Mouse (Mus musculus) adrenal gland, postnatal 10 days (tissue): ENCODE measurements around the gene Mthfd1. TPM values are rescaled to one million over a fixed set of nuclear protein-coding genes. Genes with fewer than 3 reads are reported as not detected.
A peak's percentile ranks its signal among the peaks of the same experiment; 100 is the strongest.

Experiments
- DNase-seq: peaks from one replicate; pipeline ENCODE4 v3.0.0; 2021; ENCODE audit warnings: mixed read lengths
- total RNA-seq, 2 experiments: library from RNA; stranded (reverse); gene quantifications; 2 replicates each; pipeline ENCODE4 v1.2.3; 2021

Mthfd1 gene
- total RNA-seq, 2 experiments from 2014 or later: 51.5 to 52.5 TPM

GRCm38 (mm10) chr12:76263876-76264275 lies 8.8 kb downstream of the Mthfd1 start:
- no peak for DNase-seq

DNA sequence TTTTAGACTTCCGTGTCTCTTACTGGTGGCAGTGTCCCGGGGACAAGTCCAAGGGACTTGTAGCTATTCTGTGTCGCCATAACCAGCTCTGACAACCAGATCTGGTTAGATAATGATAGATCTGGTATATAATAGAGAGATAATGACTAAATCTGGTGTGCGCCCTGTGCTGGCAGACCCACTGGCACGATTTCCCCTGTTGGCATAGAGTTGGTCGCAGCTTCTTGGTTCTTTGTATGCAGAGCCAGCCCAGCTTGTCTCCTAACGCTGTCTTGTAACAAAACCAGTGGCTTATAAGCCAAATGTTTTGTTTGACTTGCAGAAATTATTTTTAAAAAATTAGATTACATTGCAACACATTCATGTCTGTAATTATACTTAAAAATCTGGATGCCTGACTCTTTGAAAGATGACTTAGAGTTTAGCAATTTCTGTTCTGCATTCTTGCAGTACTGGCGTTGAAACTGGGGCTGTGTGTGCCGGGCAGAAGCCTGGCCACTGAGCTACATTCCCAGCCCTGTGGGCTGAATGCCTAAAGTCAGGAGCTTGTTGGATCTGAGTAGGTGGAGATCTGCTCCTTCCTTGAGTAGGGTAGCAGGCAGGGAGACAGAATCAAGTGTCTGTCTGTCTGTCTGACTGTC lies 9.3 kb downstream of the Mthfd1 start:
- no peak for DNase-seq

- DNase-seq: no peak
Observed at GRCm38 (mm10) chr12:76265001-76265400, 9.9 kb downstream of the Mthfd1 start.

DNA sequence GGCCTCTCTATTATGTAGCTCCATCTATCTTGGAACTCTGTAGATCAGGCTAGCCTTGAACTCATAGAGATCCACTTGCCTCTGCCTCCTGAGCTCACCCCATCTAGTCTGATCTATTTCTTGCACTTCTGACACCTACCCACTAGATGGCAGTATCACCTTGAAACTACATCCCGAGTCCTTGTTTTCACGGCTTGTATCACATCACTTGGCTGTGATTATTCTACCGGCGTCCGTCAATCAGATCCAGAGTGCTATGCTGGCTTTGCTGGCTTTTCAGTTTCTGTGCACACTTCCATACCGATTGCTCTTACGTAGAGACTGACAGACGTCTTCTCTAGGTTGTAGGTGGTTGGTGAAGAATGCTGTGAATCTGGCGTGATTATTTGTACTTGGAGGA lies 11.8 kb downstream of the Mthfd1 start:
- peak; percentile 39 for DNase-seq

DNA sequence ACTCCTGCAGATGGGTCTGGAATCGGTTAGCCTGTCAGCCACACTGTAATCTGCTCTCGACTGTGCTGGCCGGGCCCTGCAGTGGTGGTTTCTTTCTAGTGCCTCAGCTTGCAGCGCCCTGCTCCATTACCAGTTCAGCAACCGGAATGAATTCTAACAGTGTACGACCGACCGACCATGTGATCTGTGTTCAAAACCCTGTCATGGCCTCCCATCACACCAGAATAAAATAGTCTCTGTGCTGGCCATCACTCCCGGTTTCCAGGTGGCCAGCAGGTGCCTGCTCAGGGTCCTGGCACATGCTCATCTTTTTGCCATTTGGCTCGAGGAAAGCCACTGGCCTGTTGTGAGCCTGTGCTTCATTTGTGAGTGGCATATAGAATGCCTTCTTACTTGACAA lies 13.6 kb downstream of the Mthfd1 start:
- DNase-seq: no peak

- no peak for DNase-seq
Observed at GRCm38 (mm10) chr12:76269196-76269595, 14.1 kb downstream of the Mthfd1 start.

- DNase-seq: no peak
Observed at GRCm38 (mm10) chr12:76271516-76271915, 16.4 kb downstream of the Mthfd1 start.

DNA sequence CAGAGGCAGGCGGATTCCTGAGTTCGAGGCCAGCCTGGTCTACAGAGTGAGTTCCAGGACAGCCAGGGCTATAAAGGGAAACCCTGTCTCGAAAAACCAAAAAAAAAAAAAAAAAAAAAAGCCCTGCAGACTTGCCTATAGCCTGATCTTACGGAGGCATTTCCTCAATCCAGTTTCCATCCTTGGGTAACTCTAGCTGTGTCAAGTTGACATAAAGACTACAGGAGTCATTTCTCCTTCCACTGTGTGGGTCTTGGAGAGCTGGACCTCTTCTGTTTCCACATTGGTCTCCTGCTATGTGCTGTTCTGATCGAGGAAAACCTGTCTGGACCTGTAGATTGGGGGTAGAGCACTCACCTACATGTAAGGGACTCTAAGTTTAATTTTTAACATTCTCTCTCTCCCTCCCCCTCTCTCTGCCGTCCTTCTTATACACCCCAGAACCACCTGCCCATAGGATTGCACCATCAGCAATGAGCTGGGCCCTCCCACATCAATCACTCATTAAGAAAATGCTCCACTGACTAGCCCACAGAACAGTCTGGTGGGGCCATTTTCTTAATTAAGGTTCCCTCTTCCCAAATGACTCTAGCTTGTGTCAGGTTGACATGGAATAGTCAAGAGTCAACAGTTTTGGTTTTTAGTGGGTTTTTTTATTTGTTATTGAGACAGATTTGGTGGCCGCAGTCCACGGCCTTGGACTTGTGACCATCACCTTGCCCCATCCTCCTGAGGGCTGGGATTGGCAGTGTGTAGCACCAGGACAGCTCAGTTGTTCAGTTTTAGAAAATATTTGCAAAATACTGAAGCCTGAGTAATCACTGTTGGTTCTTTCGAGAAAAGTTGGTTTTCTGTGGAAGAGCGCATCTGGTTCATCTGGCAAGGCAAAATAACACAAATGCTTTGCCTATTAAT lies 17.8 kb downstream of the Mthfd1 start:
- DNase-seq: peak; percentile 28

DNA sequence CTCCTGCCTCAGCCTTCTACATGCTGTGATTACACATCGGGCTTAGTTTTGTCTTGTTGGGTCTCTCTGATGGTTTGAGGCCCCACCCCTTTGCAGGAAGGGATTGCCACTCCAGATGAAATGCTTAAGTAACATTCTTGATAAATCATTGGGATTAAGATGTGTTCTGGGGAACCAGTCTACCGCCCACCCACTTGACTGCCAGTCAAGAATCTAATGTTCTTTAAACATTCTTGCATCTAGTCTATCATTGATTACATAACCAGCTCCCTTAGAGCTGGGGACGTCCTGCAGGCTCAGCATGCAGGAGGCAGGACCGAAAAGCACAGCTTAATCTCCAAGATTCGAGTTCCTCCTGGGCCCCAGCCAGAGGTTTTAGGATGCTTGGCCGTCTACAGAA lies 23.1 kb downstream of the Mthfd1 start:
- no peak for DNase-seq

GRCm38 (mm10) chr12:76280556-76280955 lies 25.5 kb downstream of the Mthfd1 start:
- no peak for DNase-seq

GRCm38 (mm10) chr12:76281111-76281660 lies 26.1 kb downstream of the Mthfd1 start:
- DNase-seq: peak; percentile 26

DNA sequence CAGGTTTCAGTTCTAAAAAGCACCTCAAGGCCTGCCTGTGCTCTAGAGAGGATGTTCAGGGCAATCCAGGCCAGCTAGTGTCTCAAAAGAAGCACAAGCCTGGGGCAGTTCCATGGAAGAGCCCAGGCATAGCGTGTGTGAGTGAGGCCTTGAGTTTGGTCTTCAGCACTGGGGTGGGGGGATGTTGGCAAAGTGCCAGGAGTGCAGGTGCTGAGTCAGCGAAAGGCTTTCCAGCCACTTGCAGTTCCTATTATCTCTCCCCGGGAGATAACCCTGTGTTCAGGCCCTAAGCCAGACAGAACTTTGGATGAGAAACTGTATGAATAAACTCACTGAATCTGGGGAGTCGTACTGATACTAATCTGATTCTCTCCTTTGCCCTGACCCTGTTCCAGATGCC lies 27.0 kb downstream of the Mthfd1 start:
- DNase-seq: peak; percentile 62

- no peak for DNase-seq
Observed at GRCm38 (mm10) chr12:76282532-76283173, 27.6 kb downstream of the Mthfd1 start.

DNA sequence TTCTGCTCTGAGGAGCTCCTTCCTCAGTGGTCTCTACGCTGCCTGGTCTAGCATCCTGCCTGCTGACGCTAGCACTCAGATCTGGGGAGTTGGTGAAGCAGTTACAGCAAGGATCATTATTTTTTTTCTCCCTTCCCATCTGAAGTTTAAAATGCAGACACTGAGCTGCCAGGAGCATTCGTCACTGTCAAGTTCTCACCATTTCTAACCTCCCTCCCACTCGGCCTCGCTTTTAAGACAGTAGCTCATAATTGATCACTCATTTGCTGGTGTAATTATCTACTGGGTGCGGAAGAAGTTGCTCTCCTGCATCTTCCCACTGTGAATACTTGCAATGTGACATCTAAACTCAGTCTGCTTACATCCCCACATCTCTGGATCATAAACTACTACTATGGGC lies 30.3 kb downstream of the Mthfd1 start:
- DNase-seq: no peak

DNA sequence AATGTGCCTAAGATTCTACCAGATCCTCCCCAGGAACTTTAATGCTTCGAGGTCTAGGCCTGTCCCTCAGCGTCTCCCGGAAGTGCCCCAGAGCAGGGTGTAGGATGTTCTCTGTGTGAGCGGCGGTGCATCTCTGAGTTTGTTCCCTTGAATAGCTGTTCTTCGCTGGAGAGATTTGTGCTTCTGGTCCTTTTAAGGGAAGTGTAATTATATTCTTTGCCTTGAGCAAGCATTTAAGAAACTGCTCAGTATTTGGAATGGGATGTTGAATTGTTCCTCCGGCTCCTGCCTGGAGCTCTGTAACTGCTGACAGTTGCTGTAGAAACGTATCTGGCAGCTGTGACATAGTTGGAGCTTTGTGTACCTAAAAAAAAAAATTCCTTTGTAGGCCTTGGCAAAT lies 32.9 kb downstream of the Mthfd1 start:
- DNase-seq: no peak

GRCm38 (mm10) chr12:76288494-76288893 lies 33.4 kb downstream of the Mthfd1 start:
- no peak for DNase-seq

DNA sequence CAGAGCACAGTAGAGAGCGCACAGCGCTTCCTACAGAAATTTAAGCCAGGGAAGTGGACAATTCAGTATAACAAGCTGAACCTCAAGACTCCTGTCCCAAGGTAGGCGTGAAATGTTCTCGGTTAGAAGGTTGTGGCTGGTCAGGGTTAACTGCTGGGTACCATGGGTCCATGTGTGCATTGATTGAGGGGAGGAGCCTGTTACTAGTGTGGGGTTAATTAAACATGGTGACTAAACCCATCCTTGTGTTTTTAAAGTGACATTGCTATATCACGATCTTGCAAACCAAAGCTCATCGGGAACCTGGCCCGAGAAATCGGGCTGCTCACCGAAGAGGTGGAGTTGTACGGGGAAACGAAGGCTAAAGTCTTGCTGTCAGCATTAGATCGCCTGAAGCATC lies 34.3 kb downstream of the Mthfd1 start:
- DNase-seq: no peak

- no peak for DNase-seq
Observed at GRCm38 (mm10) chr12:76290271-76290670, 35.2 kb downstream of the Mthfd1 start.

DNA sequence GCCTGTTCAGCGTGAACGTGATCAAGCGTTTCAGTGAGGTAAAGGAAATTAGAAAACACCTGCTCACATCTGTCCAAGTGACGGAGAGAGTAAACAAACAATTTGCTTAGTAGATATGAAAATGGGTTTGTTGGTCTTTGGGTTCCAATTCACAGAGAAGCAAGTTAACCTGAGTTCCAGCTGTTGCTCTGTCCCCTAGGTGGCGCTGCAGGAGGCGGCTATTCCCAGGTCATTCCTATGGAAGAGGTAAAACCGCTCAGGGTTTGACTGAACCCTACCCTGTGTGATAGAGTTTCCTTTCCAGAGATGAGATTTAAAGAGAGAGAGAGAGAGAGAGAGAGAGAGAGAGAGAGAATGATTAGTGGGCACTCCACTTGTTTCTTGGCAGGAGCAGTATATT lies 38.1 kb downstream of the Mthfd1 start:
- peak; percentile 80 for DNase-seq

- DNase-seq: no peak
Observed at GRCm38 (mm10) chr12:76297830-76298229, 42.7 kb downstream of the Mthfd1 start.

- no peak for DNase-seq
Observed at GRCm38 (mm10) chr12:76299361-76299906, 44.3 kb downstream of the Mthfd1 start.

GRCm38 (mm10) chr12:76300367-76300766 lies 45.3 kb downstream of the Mthfd1 start:
- no peak for DNase-seq

DNA sequence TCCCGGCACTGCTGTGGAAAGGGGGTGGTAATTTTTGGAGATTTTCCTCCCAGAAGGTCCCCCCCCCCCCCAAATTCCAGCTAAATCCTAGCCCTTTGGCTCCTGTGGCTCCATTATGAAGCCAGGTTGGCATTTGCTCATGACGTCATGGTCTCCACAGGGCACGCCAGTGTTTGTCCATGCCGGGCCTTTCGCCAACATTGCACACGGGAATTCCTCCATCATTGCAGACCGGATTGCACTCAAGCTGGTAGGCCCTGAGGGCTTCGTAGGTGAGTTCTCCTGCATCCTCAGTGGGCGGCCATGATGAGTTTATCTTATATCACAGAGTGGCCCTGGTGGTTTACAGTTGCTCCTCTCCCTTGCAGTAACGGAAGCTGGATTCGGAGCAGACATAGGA lies 48.4 kb downstream of the Mthfd1 start:
- DNase-seq: peak; percentile 41
